Mouse (Mus musculus) liver, embryonic 14.5 days (tissue): ENCODE results near the gene Taok1. TPM values are rescaled to one million over a fixed set of nuclear protein-coding genes. Genes with fewer than 3 reads are reported as not detected.
A peak's percentile ranks its signal among the peaks of the same experiment; 100 is the strongest.

ENCODE experiments used
- ATAC-seq: fragments of 200-750 bp; cut with Nextera tagmentation; 2 replicates; pipeline ENCODE4 v1.8.0; 2017; ENCODE audit warnings: moderate number of reproducible peaks, mild to moderate bottlenecking, moderate library complexity; ENCODE audit not compliant: insufficient read depth
- DNase-seq, 3 experiments: peaks; one replicate each; pipeline ENCODE4 v3.0.0-alpha.2; 2012 to 2013; ENCODE audit warnings: low read depth in 3 of 3, low spot score in 3 of 3
- H3K27ac ChIP-seq: fragments of 300-500 bp; sonication (generic); 2 replicates; pipeline ENCODE4 v1.5.1; 2014; ENCODE audit warnings: moderate library complexity, mild to moderate bottlenecking, control low read depth, inconsistent platforms
- H3K27me3 ChIP-seq: fragments of 300-500 bp; sonication (generic); 2 replicates; pipeline ENCODE4 v1.6.1; 2014; ENCODE audit warnings: mild to moderate bottlenecking, low read length, moderate library complexity; ENCODE audit not compliant: control insufficient read depth, insufficient read depth
- H3K36me3 ChIP-seq: fragments of 300-500 bp; sonication (generic); replicated peaks from 2 replicates; pipeline ENCODE4 v1.6.1; 2014; ENCODE audit warnings: low read depth; ENCODE audit not compliant: control insufficient read depth, insufficient read depth
- H3K4me1 ChIP-seq, 2 experiments: fragments of 200-500 bp in 1 of 2; fragments of 300-500 bp in 1 of 2; sonication (generic) in 1 of 2; replicated peaks; 2 replicates each; pipeline ENCODE4 v1.6.1; 2012 to 2014; ENCODE audit warnings: antibody characterized with exemption in 1 of 2, inconsistent platforms in 1 of 2, low read length in 1 of 2; ENCODE audit not compliant: control insufficient read depth in 2 of 2, insufficient read depth in 2 of 2
- H3K4me2 ChIP-seq: fragments of 300-500 bp; sonication (generic); 2 replicates; pipeline ENCODE4 v1.6.1; 2014; ENCODE audit warnings: low read depth, mild to moderate bottlenecking, control low read depth, moderate library complexity
- H3K4me3 ChIP-seq, 2 experiments: fragments of 200-500 bp in 1 of 2; fragments of 300-500 bp in 1 of 2; sonication (generic) in 1 of 2; 2 replicates each; pipeline ENCODE4 v1.5.1; 2012 to 2014; ENCODE audit warnings: low read depth in 2 of 2, low read length in 2 of 2, mild to moderate bottlenecking in 2 of 2, control low read depth in 1 of 2, inconsistent platforms in 1 of 2, moderate library complexity in 1 of 2; ENCODE audit not compliant: insufficient read depth in 1 of 2
- H3K9ac ChIP-seq: fragments of 300-500 bp; sonication (generic); replicated peaks from 2 replicates; pipeline ENCODE4 v1.6.1; 2014; ENCODE audit warnings: mild to moderate bottlenecking, control low read depth, moderate library complexity
- H3K9me3 ChIP-seq: fragments of 300-500 bp; sonication (generic); 2 replicates; pipeline ENCODE4 v1.6.1; 2016; ENCODE audit warnings: low read length, mixed read lengths; ENCODE audit not compliant: control insufficient read depth
- CTCF ChIP-seq: IDR thresholded peaks from 2 replicates; pipeline ENCODE4 v1.5.1; 2016; ENCODE audit warnings: antibody characterized with exemption, low read depth, control low read depth
- EP300 ChIP-seq: IDR thresholded peaks from 2 replicates; pipeline ENCODE4 v1.6.1; 2016; ENCODE audit warnings: antibody characterized with exemption, low read depth
- WGBS: fragments of 180-500 bp; shearing (Covaris S2); extraction: QIAGEN DNeasy Blood & Tissue Kit; methylation state at CpG from one replicate; pipeline ENCODE4 v1.1.7; 2014; ENCODE audit not compliant: insufficient replicate concordance; 5-methylcytosine and 5-hydroxymethylcytosine counted together
- polyA plus RNA-seq, 2 experiments: library from polyadenylated mRNA; depleted of rRNA in 1 of 2; stranded (reverse) in 1 of 2; unstranded in 1 of 2; fragments of >200 nt; fragmentation: Nextera tagmentation in 1 of 2; extraction: Ambion mirVana in 1 of 2; gene quantifications; 2 replicates each; pipeline versions ENCODE4 v1.2.1 to v1.2.3; 2012 to 2014

Gene Taok1
- polyA plus RNA-seq, 2 experiments, result 3.3 to 4.0 TPM

- no peak for TF ChIP-seq EP300
- TF ChIP-seq CTCF, result peak; percentile 45
- 0% methylated on average over 30 of the region's 32 CpGs for WGBS
- peak; percentile 81 for ATAC-seq
- peaks cover 7 to 32% of the 10 kb centered on the region in 2 experiments; a peak in 3 of 4 replicates for H3K4me1 ChIP-seq
- peak overlapping the region; percentile 71 for H3K9ac ChIP-seq
- H3K4me3 ChIP-seq, result peak overlapping the region; percentile 62 to 82
- peaks cover 25% of the 10 kb centered on the region for H3K27me3 ChIP-seq
- H3K9me3 ChIP-seq, result no peaks in the 10 kb centered on the region
- peak overlapping the region; percentile 35 for H3K27ac ChIP-seq
- peak overlapping the region; percentile 82 for H3K4me2 ChIP-seq
- H3K36me3 ChIP-seq, result no peaks in the 10 kb centered on the region
- DNase-seq, result peak; percentile 78 to 82 (median 79)
Measured at GRCm38 (mm10) chr11:77492911-77493332, 114.7 kb downstream of the Taok1 start.

GRCm38 (mm10) chr11:77492311-77492871, 115.2 kb downstream of the Taok1 start:
- 0% methylated on average over 17 of the region's 18 CpGs for WGBS
- no peak for TF ChIP-seq CTCF
- no peak for TF ChIP-seq EP300
- no peaks in the 10 kb centered on the region for H3K36me3 ChIP-seq
- peak overlapping the region; percentile 12 for H3K27ac ChIP-seq
- peak overlapping the region; percentile 82 for H3K4me2 ChIP-seq
- no peaks in the 10 kb centered on the region for H3K9me3 ChIP-seq
- H3K27me3 ChIP-seq, result peaks cover 25% of the 10 kb centered on the region
- peak overlapping the region; percentile 62 to 82 for H3K4me3 ChIP-seq
- peak; percentile 3; the same call in 1 of the 2 replicates for ATAC-seq
- H3K9ac ChIP-seq, result peak overlapping the region; percentile 71
- no peak for DNase-seq
- peaks cover 7 to 32% of the 10 kb centered on the region in 2 experiments; a peak in 3 of 4 replicates for H3K4me1 ChIP-seq

DNA sequence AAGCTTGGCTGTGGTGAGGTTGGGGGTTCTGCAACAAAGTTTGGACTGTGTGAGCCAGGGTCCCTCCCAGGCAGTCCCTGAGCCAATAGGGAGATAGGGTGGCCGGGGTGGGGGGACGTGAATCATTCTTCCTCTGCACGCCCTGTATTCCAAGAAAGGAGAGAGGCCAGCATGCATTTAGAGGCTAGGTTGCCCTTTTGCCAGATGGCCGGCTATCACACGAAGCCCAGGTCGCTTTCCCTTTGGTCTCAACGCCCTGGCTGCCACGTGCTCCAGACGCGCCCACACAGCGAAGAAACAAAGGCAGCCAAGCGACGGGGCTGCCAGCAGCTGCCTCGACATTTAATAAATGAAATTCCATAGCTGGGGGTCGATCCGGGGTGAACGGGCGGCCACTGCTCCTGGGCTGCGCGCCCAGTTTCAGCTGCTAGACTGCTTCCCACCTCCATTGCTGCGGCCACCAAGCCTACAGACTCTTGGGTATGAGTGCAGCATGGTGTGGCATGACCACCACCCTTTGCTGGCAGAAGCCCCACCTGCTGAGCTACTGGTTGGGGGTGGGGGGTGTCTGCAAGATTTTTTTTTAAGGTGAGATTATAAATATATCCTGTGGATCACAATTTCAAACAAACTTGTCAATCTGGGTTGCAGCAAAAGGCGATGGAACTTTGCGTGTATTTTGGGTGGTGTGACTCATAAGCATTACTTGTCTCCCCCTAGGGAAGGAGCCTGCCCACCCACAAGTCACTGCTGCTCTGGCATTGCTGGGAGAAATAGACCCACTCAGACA, 115.9 kb downstream of the Taok1 start:
- peak overlapping the region; percentile 71 for H3K9ac ChIP-seq
- no peaks in the 10 kb centered on the region for H3K36me3 ChIP-seq
- TF ChIP-seq CTCF (no peak), EP300 (no peak)
- ATAC-seq (peak; percentile 19; the same call in 1 of the 2 replicates), DNase-seq (no peak)
- H3K4me2 ChIP-seq, result peak overlapping the region; percentile 82
- H3K9me3 ChIP-seq, result no peaks in the 10 kb centered on the region
- H3K27ac ChIP-seq, result no peak overlapping the region
- whole genome bisulfite sequencing, result 1% methylated on average over 23 of the region's 23 CpGs
- H3K4me1 ChIP-seq, result peaks cover 7 to 27% of the 10 kb centered on the region in 2 experiments; a peak in 3 of 4 replicates
- peak overlapping the region; percentile 31 to 82 for H3K4me3 ChIP-seq
- H3K27me3 ChIP-seq, result peaks cover 25% of the 10 kb centered on the region

DNA sequence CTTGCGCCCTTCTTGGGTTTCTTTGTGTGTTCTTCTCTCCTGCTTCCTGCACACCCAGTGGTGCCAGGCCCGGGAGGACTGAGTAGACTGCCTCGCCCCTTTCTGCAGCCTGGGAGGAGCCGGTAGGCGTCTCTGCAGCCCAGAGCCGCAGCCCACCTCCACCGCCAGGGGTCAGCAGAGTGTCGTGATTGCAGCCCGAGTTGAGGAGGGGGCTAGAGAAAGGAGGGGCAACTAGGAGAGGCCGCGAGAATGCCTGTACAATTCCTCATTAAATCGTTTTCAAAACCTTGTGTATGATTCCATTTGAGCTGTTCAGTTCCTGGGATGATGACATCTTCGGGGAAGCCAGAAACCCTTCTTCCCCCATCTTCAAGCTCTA, 116.5 kb downstream of the Taok1 start:
- peaks cover 7 to 25% of the 10 kb centered on the region in 2 experiments; a peak in 3 of 4 replicates for H3K4me1 ChIP-seq
- H3K9me3 ChIP-seq, result no peaks in the 10 kb centered on the region
- H3K36me3 ChIP-seq, result no peaks in the 10 kb centered on the region
- DNase-seq, result peak; percentile 54 to 68 (median 59)
- peak; percentile 40 for ATAC-seq
- H3K4me3 ChIP-seq, result peak overlapping the region; percentile 18 to 20
- H3K27ac ChIP-seq, result no peak overlapping the region
- peaks cover 25% of the 10 kb centered on the region for H3K27me3 ChIP-seq
- H3K4me2 ChIP-seq, result peak overlapping the region; percentile 82
- TF ChIP-seq CTCF (peak; percentile 98), EP300 (no peak)
- no peak overlapping the region for H3K9ac ChIP-seq
- WGBS, result under 1% methylated on average over 13 of the region's 13 CpGs

DNA sequence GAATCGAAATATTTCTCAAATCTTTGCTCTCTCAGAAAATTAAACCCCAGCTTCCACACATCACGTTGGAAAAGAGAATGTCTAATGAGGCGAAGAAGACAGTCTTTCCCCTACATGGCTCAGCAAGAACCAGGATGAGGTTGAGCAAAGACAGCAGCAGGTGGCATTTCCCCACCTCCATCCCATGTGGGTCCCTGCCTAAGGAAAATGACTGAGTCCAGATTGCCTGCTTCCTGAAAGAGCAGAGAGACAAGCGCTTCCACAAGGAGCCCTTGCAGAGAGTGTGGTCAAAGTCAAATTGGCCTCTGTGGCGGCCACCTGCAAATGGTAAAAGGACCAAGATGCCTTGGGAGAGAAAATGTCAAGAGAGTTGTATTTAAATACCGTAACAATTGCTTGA, 117.2 kb downstream of the Taok1 start:
- H3K9ac ChIP-seq, result no peak overlapping the region
- H3K4me3 ChIP-seq, result no peak overlapping the region

More for the DNA sequence above, 117.2 kb downstream of the Taok1 start:
- Histone ChIP-seq H3K4me2 (no peak overlapping the region; the same call in 1 of the 2 replicates), H3K27me3 (peaks cover 25% of the 10 kb centered on the region), H3K9me3 (no peaks in the 10 kb centered on the region), H3K4me1 (peaks cover 7 to 25% of the 10 kb centered on the region in 2 experiments; a peak in 3 of 4 replicates), H3K27ac (no peak overlapping the region), H3K36me3 (no peaks in the 10 kb centered on the region)
- ATAC-seq (no peak), DNase-seq (no peak)
- WGBS, result 60% methylated on average over 6 of the region's 6 CpGs
- TF ChIP-seq CTCF (no peak), EP300 (no peak)
